Mouse (Mus musculus): ENCODE results near the gene Vamp2. TPM values are rescaled to one million over a fixed set of nuclear protein-coding genes. Genes with fewer than 3 reads are reported as not detected.
A peak's percentile ranks its signal among the peaks of the same experiment; 100 is the strongest.

The Vamp2 gene
- polyA plus RNA-seq, 1 experiment from 2014 or later = 174 TPM

- H3K4me3 ChIP-seq = peak within 1 kb of the TSS; percentile 75
- peaks cover 29% of the 10 kb centered on the region for H3K4me1 ChIP-seq
- peak within 1 kb of the TSS; percentile 97 for H3K4me2 ChIP-seq (replicated peaks)
- ATAC-seq (ENCODE audit: low FRiP score, low read depth) = peak; percentile 88
- H3K36me3 ChIP-seq = no peaks in the 10 kb centered on the region
- H3K9ac ChIP-seq = peak within 1 kb of the TSS; percentile 90
- WGBS = under 1% methylated on average over 64 of the region's 64 CpGs
- no peaks in the 10 kb centered on the region for H3K9me3 ChIP-seq
- H3K27ac ChIP-seq = peak within 1 kb of the TSS; percentile 71
- no peaks in the 10 kb centered on the region for H3K27me3 ChIP-seq (replicated peaks)
Observed at GRCm38 (mm10) chr11:69059357-69059974, 28.8 kb upstream of the Vamp2 start, which contains the start of gene Borcs6. Gene Borcs6, plus strand, starts transcription at chr11:69059717.

DNA sequence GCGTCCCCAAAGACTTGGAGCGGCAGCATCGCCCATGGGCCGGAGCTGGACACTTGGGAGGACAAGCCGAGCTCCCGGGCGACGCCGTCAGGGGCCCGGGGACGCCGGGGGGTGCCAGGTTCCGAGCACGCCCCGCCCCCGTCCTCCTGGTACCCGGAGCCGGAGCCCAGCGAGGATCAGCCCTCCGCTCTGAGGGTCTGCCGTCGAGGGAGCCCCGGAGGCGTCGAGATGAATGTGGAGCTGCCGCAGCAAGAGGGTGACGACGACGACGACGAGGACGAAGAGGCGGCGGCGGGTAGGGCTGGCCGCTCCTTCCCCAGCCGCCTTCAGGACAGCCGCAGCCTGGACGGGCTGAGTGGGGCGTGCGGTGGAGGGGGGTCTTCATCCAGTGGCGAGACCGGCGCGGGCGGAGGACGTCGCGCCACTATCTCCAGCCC is 28.3 kb upstream of the Vamp2 start:
- Histone ChIP-seq H3K9ac (peak overlapping the region; percentile 90), H3K9me3 (no peaks in the 10 kb centered on the region), H3K27ac (peak overlapping the region; percentile 71), H3K27me3 (replicated peaks) (no peaks in the 10 kb centered on the region), H3K4me1 (peaks cover 29% of the 10 kb centered on the region), H3K36me3 (no peaks in the 10 kb centered on the region), H3K4me2 (replicated peaks) (peak overlapping the region; percentile 97), H3K4me3 (peak overlapping the region; percentile 75)
- under 1% methylated on average over 46 of the region's 49 CpGs for WGBS
- ATAC-seq (ENCODE audit: low FRiP score, low read depth) = peak; percentile 49

GRCm38 (mm10) chr11:69060448-69061254 is 27.6 kb upstream of the Vamp2 start:
- peaks cover 29% of the 10 kb centered on the region for H3K4me1 ChIP-seq
- ATAC-seq (ENCODE audit: low FRiP score, low read depth) = no peak; the same call in 1 of the 2 replicates
- H3K4me2 ChIP-seq (replicated peaks) = peak overlapping the region; percentile 97
- H3K4me3 ChIP-seq = peak overlapping the region; percentile 75
- H3K9me3 ChIP-seq = no peaks in the 10 kb centered on the region
- H3K27ac ChIP-seq = peak overlapping the region; percentile 71; the same call in 1 of the 2 replicates
- no peaks in the 10 kb centered on the region for H3K27me3 ChIP-seq (replicated peaks)
- no peaks in the 10 kb centered on the region for H3K36me3 ChIP-seq
- peak overlapping the region; percentile 90 for H3K9ac ChIP-seq
- WGBS = 2% methylated on average over 40 of the region's 40 CpGs

DNA sequence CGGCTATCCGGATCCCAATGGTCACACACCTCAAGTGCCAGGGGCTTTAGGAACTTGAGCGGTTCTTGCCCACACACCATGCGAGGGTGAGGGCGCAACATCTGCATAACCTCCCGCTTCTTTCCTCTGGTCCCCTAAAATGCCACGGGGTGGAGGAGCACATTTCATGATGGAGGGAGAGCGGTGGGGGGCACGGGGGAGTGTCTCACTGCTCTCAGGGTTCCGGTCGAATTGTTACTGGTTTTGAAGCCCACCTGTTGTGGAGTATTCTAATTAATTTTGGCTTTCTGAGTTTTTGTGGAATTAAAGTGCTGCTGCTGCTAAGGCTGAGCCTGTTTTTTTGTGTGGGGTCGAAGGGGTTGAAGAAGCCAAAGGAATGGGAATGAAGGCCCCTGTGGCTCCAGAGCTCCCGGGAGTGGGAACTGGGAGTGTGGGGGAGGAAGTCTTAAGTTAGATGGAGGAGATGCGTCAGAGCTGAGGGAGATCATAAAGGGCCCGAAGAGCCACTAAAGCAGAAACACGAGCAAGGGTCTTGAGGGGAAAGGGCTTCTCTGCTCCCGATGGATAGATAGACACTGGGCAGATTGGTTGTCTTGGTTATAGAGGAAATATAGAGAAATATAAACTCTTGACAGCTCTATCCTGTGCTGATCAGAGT is 26.9 kb upstream of the Vamp2 start:
- peaks cover 36% of the 10 kb centered on the region for H3K4me1 ChIP-seq
- no peaks in the 10 kb centered on the region for H3K27me3 ChIP-seq (replicated peaks)
- H3K4me3 ChIP-seq = peak overlapping the region; percentile 75
- H3K4me2 ChIP-seq (replicated peaks) = peak overlapping the region; percentile 97
- H3K36me3 ChIP-seq = no peaks in the 10 kb centered on the region
- no peaks in the 10 kb centered on the region for H3K9me3 ChIP-seq
- peak overlapping the region; percentile 36; the same call in 1 of the 2 replicates for H3K9ac ChIP-seq
- no peak for ATAC-seq (ENCODE audit: low FRiP score, low read depth)
- H3K27ac ChIP-seq = no peak overlapping the region
- WGBS = 8% methylated on average over 17 of the region's 17 CpGs

DNA sequence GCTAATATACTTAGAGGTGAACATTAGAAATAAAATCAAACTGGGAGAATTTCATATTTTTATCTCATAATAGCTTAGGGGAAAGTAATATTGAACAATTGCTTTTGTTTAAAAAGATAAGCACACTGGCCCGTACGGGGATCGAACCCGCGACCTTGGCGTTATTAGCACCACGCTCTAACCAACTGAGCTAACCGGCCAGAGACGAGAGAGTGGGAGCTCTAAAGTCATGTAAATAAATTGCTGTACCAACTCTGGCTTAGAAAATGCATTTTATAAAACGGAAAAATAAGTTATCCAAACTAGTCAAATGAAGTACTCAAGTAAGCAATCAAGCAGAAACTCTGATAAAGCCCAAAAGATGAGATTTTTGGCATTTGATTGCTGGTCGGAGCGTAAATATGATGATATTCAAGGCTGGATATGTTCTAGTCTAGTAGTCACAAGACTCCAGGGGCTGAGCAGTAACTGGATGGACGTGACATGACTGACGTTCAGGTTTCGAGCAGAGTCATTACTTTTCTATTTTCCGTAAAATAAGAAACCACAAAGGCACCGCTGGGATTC is 26.0 kb upstream of the Vamp2 start:
- under 1% methylated on average over 17 of the region's 17 CpGs for WGBS
- Histone ChIP-seq H3K36me3 (no peaks in the 10 kb centered on the region), H3K4me2 (replicated peaks) (peak overlapping the region; percentile 97), H3K4me3 (peak overlapping the region; percentile 74), H3K9me3 (no peaks in the 10 kb centered on the region), H3K4me1 (peaks cover 40% of the 10 kb centered on the region), H3K27me3 (replicated peaks) (no peaks in the 10 kb centered on the region), H3K27ac (no peak overlapping the region), H3K9ac (no peak overlapping the region)
- ATAC-seq (ENCODE audit: low FRiP score, low read depth) = no peak

- WGBS = under 1% methylated on average over 19 of the region's 19 CpGs
- Histone ChIP-seq H3K4me1 (peaks cover 40% of the 10 kb centered on the region), H3K36me3 (no peaks in the 10 kb centered on the region), H3K27me3 (replicated peaks) (no peaks in the 10 kb centered on the region), H3K9me3 (no peaks in the 10 kb centered on the region), H3K9ac (no peak overlapping the region), H3K27ac (no peak overlapping the region), H3K4me2 (replicated peaks) (peak overlapping the region; percentile 77), H3K4me3 (peak overlapping the region; percentile 74)
- peak; percentile 32; the same call in 1 of the 2 replicates for ATAC-seq (ENCODE audit: low FRiP score, low read depth)
Observed at GRCm38 (mm10) chr11:69062761-69063224, 25.5 kb upstream of the Vamp2 start.

DNA sequence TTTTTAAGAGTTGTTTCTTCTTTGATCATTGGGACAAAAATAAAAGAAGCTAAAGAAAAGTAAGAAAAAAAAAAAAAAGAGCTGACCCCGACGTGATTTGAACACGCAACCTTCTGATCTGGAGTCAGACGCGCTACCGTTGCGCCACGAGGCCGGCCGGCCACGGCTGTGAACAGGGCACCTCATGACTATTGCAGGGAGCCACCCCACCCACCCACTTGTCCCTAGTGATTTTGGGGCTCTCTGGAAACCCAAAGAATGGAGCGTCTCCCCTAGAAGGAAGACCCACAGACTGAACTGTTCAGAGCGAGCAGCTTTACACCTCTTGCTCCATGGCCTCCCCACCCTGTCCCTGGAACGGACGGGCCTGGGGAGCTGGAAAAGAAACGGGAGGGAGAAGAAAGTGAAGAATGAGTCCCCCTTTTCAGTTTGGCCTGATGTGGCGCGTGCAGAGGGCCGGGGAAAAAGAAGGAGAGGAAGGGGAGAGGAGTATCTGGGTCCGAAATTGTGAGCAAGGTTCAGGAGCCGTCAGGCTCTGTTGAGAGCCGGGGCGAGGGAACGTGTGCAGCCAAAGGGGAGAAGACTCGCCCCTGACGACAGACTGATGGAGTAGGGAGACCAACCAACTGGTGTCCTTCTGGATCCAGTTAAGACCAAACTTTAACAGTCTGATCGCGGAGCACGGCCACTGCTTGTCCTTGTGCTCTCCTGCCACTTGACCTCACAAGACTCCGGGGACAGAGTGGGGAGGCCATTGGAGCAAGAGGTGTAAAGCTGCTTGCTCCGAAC is 24.7 kb upstream of the Vamp2 start:
- Histone ChIP-seq H3K4me2 (replicated peaks) (peak overlapping the region; percentile 77), H3K27ac (no peak overlapping the region), H3K4me1 (peaks cover 35% of the 10 kb centered on the region), H3K27me3 (replicated peaks) (no peaks in the 10 kb centered on the region), H3K9me3 (no peaks in the 10 kb centered on the region), H3K9ac (peak overlapping the region; percentile 57), H3K36me3 (no peaks in the 10 kb centered on the region), H3K4me3 (peak overlapping the region; percentile 74)
- WGBS = under 1% methylated on average over 31 of the region's 31 CpGs
- ATAC-seq (ENCODE audit: low FRiP score, low read depth) = no peak

DNA sequence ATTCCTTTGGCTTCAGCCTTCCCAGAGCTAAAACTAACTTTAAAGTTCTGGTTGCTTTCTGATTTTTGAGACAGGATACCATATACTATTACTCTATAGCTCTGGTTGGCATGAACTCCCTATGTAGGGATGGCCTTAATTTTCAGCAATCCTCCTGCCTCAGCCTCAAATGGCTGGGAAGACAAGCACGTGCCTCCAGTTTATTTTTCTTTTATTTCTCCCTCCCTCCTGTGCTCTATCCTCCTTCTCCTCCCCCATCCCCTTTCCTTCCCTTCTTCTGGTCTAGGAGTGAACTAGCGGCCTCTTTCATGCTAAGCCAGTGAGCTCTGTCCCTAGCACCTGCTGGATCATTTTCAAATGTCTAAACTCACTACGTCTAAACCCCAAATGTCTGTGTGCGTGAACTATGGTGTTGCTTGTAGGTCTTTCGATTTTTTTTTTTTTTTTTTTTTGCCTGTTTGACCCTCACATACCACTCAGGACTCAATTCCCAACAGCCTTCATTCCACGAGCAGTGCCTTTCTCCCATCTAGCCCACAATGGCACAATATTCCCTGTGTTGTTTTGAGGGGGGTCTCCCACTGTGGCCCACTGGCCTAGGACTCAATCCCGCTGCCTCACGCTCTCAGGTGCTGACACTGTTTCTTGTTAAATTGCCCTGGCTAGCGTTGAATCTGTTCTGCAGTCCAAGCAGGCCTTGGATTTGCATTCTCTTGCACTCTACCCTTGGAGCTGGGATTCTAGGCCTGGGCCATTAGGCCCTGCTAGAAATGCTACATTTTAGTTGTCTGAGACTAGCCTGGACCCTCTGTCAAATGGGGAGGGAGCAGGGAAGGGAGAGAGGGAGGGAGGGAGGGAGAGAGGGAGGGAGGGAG is 23.8 kb upstream of the Vamp2 start:
- peak overlapping the region; percentile 57 for H3K9ac ChIP-seq
- no peak for ATAC-seq (ENCODE audit: low FRiP score, low read depth)
- H3K9me3 ChIP-seq = no peaks in the 10 kb centered on the region
- H3K4me1 ChIP-seq = peaks cover 35% of the 10 kb centered on the region
- H3K27me3 ChIP-seq (replicated peaks) = no peaks in the 10 kb centered on the region
- no peak overlapping the region for H3K27ac ChIP-seq
- peak overlapping the region; percentile 77 for H3K4me2 ChIP-seq (replicated peaks)
- no peaks in the 10 kb centered on the region for H3K36me3 ChIP-seq
- peak overlapping the region; percentile 74 for H3K4me3 ChIP-seq
- WGBS = 53% methylated on average over 9 of the region's 9 CpGs

DNA sequence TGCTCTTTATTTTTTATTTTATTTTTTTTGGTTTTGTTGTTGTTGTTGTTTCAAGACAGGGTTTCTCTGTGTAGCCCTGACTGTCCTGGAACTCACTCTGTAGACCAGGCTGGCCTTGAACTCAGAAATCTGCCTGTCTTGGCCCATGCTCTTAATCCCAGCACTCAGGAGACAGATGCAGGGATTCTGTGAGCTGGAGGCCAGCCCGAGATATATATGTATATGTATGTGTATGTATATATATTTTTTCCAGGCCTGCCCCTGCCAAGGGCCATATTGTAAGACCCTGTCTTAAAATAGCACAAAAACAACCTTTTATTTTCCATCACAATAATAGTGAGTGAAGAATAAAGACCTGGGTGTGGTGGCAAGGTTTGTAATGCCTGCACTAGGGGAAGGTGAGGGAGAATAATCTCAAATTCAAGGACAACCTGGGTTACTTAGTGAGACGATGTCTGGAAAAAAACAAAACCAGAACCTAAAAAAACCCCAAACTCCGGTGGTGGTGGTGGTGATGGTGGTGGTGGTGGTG is 22.8 kb upstream of the Vamp2 start:
- no peak for ATAC-seq (ENCODE audit: low FRiP score, low read depth)
- Histone ChIP-seq H3K4me1 (peaks cover 32% of the 10 kb centered on the region), H3K9ac (no peak overlapping the region), H3K36me3 (no peaks in the 10 kb centered on the region), H3K4me3 (no peak overlapping the region), H3K4me2 (replicated peaks) (peak overlapping the region; percentile 89), H3K27me3 (replicated peaks) (no peaks in the 10 kb centered on the region), H3K9me3 (no peaks in the 10 kb centered on the region), H3K27ac (no peak overlapping the region)
- WGBS = 59% methylated on average over 3 of the region's 3 CpGs

DNA sequence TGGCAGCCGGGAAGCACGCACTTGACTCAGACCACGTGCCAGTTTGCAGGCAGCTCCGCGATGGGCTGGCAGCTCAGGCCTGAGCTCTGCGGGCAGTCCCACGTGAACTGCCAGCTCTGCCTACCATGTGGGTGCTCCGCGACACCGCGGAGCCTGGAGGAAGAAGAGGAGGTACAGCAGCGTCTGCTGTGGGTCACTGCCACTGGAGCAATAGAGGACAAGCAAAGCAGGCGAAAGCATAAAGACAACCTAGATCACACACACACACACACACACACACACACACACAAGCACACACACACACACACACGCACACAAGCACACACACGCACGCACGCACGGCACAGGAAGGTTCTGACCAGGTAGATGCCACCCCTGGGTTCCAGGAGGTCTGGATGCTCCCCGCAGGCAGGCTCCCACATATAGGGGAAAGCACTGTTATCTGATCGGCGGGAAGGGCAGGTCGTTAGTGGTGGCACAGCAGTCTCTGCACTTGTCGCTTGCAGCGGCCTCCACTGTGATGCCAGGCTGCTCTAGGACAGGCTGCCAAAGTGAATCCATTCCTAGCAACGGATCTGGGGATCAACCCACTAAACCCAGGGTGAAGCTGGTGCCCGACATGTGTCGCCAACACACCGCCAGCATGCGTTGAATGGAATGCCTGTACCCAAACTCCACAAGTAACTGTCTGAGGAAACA is 22.0 kb upstream of the Vamp2 start:
- H3K4me2 ChIP-seq (replicated peaks) = peak overlapping the region; percentile 89
- no peaks in the 10 kb centered on the region for H3K27me3 ChIP-seq (replicated peaks)
- WGBS = 1% methylated on average over 29 of the region's 29 CpGs
- H3K36me3 ChIP-seq = no peaks in the 10 kb centered on the region
- peak overlapping the region; percentile 34 for H3K4me3 ChIP-seq
- ATAC-seq (ENCODE audit: low FRiP score, low read depth) = no peak
- H3K9me3 ChIP-seq = no peaks in the 10 kb centered on the region
- no peak overlapping the region for H3K27ac ChIP-seq
- peak overlapping the region; percentile 56 for H3K9ac ChIP-seq
- peaks cover 28% of the 10 kb centered on the region for H3K4me1 ChIP-seq

Data from neural tube, embryonic 12.5 days (tissue).